Mouse (Mus musculus) thymus, adult 2 months (tissue): Measurements from ENCODE around the gene Disp1.

Experiments used
- CTCF ChIP-seq: fragments of 200-500 bp; IDR thresholded peaks from 2 replicates; pipeline ENCODE4 v1.5.1; 2012; ENCODE audit warnings: mild to moderate bottlenecking, control low read depth, low read length, moderate library complexity, borderline replicate concordance; ENCODE audit not compliant: control insufficient read depth, poor library complexity, insufficient read depth; ENCODE audit errors: extremely low read depth
- POLR2A ChIP-seq: fragments of 200-500 bp; IDR thresholded peaks from 2 replicates; pipeline ENCODE4 v1.6.1; 2012; ENCODE audit warnings: mild to moderate bottlenecking, low read length, control low read depth, moderate library complexity; ENCODE audit not compliant: control insufficient read depth, poor library complexity, insufficient read depth; ENCODE audit errors: extremely low read depth

- TF ChIP-seq CTCF (no peak), POLR2A (no peak)
Measured at GRCm38 (mm10) chr1:183190456-183190855, 30.9 kb downstream of the Disp1 start.
